Mouse (Mus musculus) kidney, postnatal 36 days (tissue): Measurements from ENCODE around the gene 2510002D24Rik.
A peak's percentile ranks its signal among the peaks of the same experiment; 100 is the strongest.
"Not testable (repeated sequence)": the region's sequence is repeated elsewhere in the genome, so short reads cannot be mapped to it uniquely, and the experiment has no call there.

ENCODE experiments used
- DNase-seq, 2 experiments: peaks; one replicate each; pipeline ENCODE4 v3.0.0; 2021 to 2022; ENCODE audit warnings: mixed read lengths in 2 of 2

The 2510002D24Rik gene

DNA sequence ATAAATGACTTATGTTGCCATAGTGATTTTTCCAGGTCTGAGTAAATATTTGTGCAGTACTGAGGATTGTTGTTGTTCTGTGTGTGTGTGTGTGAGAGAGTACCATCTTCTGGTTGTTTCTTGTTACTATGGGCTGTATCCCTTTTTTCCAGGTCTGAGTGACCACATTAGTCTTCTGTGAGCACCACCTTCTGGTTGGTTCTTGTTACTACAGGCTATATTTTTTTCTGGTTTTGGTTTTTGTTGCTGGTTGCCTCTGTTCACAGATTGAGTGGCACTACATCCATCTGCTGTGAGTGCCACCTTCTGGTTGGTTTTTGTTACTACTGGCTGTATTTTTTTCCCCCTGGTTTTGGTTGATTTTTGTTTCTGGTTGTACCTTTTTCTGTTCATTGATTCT, 22.2 kb downstream of the 2510002D24Rik start:
- DNase-seq = peak; percentile 40 to 77

DNA sequence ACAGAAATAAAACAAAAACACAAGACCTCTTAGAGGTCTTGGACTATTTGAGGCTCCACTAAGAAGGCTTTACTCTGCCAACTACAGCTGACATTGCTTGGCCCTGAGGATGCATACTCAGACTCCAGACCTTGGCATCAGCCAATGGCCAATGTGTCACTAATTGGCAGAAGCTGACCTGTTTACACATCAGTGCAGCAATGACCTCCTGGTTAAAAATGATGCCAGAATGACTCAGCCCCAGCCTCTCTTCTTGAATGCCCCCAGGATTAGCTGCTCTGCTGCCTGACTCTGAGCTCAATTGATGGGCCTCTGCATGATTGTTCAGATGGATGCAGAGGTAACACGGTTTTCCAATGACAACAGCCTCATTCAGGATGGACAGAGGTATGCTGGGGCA, 23.8 kb downstream of the 2510002D24Rik start:
- DNase-seq = peak; percentile 42 to 54

- not testable (repeated sequence) for DNase-seq
Observed at GRCm38 (mm10) chr16:18870495-18870894, 34.1 kb downstream of the 2510002D24Rik start.

DNA sequence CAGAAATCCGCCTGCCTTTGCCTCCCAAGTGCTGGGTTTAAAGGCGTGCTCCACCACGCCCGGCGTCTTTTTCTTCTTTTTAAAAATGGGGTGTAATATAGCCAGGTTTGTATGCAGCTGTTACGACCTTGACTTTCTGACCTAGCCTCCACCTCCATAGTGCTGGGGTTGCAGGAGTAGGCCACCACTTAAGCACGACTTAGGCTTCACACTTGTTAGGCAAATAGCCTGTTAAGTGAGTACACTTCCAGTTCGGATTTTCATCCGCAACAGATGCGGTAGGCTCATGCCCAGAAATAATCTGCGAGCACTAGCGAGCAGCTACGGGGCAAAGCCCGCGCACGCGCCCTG, 39.7 kb downstream of the 2510002D24Rik start:
- DNase-seq = no peak

DNA sequence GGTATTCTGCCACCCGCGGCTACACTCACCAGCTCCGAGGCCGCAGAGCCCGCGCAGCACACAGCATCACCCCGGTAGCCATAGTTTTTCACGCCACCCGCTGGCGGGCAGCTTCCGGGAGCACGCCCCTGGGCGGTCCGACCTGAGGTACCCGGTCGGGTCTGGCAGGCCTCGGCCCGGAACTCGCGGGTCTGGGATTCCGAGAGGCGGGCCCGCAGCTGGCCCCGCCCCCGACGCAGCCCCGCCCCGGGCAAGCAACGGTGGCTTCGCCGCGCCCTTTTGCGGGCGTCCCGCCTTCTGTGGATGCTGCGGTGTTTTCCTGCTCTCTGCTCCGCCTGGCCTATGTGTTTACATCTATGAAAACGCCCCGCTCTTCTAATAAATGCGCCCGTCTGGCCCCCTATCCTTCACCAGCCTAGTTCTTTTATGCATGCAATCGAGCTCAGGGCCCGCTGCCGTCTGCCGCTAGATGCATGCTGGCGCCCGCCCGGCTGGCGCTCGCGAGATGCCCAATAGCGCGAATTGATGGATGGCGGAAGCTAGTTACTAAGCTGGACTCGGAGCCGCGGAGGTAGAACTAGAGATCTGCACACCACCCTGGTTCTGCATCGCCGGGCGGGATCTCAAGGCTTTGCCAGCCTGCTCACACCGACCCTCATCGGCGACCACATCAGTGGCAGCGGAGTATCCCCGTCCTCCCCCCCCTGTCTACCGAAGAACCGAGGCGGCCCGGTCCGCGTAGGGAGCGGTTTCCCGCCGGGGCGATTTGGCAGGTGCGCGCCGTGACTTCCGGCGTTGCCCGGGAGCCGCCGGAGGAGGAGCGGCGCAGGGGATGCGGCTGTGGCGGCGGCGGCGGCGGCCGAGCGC, 40.3 kb downstream of the 2510002D24Rik start, which contains the start of the genes Mrpl40 and Hira:
Gene Mrpl40 (minus strand): TSS at position 421 of the 867 bp plus-strand sequence.
Gene Hira (plus strand): TSS at position 596 of the 867 bp plus-strand sequence.
- peak; percentile 96 to 97 for DNase-seq

DNA sequence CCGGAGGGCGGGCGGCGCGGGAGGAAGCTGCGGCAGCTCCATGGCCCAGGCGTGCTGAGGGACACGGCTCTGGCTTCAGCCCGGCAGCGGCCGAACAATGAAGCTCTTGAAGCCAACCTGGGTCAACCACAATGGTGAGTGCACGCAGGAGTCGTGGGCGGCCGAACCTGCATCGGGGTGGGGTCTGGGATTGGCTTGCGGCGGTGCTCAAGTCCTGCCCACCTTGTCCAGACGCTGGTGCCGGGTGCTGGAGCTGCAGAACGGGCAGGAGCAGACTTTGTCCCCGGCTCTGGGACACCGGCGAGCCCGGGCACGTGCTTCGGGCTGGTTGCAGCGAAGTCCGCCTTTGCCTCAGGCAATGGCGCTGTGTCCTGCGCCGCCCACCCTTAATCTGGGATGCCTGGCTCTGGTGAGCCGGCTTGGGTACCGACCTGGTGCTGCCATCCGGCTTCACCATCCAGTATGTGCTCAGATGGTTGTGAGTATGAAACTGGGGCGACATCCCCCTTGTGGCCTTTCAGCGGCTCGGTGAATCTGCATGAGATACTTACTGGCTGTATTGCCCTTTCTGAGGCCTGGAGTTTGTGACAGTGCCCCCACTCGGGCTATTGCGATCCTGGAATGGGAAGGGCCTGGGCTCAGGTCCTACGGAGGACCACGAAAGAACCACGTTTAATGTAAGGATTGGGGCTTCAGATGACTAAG, 41.2 kb downstream of the 2510002D24Rik start:
- peak; percentile 61 to 74 for DNase-seq

DNA sequence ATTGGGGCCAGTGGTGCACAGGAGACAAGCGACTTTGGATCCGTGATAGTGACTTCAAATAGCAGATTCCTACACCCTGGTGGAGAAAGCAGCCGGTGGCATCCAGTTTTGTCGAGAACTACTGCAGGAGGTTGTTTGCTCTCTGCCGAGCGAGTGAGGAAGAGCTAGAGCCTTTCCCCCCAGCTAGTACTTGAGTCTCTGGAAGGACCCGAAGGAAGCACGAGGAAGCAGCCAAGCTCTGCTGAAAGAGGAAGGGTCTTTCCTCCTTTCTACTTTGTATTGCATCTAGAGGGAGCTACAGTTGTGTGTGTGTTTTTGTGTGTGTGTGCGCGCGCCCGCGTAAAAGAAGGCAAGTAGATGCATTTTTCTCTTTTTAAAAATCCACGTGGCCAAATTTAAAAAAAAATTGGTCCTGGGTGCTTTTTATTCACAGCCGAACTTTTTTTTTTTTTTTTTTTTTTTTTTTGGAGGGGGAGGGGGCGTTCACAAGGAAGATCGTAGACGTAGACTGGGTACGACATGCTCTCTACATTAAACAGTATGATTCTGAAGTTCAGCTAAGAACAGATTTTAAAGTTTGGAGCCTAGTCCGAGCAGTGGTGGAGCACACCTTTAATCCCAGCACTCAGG, 41.8 kb downstream of the 2510002D24Rik start:
- no peak for DNase-seq

DNA sequence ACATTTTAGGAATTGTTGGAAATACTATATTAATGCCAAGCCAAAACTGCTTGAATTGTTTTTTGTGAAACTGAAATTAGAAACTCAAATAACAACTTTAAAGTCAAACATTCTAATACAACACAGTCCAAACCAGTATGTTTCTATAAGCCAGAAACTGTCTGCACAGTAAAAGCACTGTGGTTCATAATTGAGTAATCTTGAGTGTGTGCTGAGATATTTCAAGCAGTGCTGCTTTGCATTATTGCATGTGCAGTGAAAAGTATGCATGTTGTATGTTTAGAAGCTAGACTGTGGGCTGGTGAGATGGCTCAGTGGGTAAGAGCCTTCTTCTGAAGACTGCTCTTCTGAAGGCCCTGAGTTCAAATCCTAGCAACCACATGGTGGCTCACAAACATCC, 47.7 kb downstream of the 2510002D24Rik start:
- no peak for DNase-seq
